Mouse (Mus musculus): ENCODE data around the gene Slc25a21.

DNA sequence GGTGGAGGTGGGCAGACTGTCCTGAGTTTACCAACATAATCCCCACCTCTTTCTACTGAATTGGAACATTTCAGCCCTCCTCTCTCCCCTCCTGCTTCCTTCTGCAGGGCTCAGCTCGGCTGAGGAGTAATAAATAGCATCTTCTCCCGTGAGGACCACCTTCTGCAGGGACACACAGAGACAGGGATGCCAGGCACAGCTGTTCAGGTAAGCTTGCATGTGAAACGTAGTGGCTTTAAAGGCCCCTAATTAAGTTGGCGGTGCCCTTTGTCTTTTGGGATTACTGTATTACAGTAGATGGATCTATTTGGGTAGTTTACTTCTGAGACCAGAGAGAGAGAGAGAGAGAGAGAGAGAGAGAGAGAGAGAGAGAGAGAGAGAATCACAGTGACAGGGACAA, 344.6 kb downstream of the Slc25a21 start:
- TF ChIP-seq POLR2A (IDR thresholded peaks at IDR 0.05; ENCODE audit: low read depth, low read length) (no peak), CTCF (IDR thresholded peaks at IDR 0.05; ENCODE audit: extremely low read depth, insufficient read length, insufficient replicate concordance, low read depth, low read length) (no peak)
